ENCODE assay signal across 11 mouse cellular contexts in the genomic region with DNA sequence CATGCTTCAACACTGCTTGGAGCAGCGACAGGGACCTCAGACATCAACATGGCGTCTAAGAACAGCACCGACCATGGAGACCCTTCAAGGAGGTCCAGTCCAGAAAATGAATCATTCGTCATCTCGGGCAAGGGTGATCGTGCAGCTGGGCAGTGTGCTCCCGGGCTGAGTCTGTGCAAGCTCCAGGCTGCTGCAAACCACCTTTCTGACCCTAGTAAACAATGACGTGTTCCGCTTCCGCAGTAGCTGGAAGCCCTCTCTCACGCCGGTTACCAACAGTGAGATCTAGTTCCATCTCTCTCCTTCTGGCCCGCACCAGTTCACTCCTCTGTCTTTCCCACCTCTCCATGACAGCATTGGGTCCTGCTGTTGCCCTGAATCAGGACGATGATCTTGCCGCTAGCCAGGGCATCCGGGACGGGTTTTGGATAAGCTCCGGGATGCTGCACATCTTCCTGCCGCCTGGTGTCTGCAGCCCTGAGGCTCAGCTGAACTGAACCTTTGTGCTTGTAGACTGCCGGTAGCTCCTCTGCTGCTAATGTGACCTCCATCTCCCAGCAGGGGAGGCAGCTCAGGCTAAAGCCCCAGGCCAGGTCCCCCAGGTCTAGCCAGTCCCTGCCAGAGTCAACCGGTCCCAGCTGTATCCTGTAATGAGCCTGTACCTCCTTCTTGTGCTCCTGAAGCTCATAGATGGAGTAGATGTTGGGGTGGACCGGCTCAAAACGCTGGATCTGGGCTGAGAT. TPM values are rescaled to one million over a fixed set of nuclear protein-coding genes. Genes with fewer than 3 reads are reported as not detected.
DNase-seq lines count a peak whose midpoint lies in the region; ATAC-seq and TF ChIP-seq lines count a peak whose summit lies in the region.
"Had no signal": no experiment of that assay in that cellular context is flagged by ENCODE, and none has a peak within 500 bp of the region (broad histone marks: within the 10 kb centered on the region; RNA-seq: fewer than 3 reads in every experiment).

No protein-coding gene starts in this region.

- no peaks in the 10 kb centered on the region for H3K9me3 ChIP-seq in heart, embryonic 11.5 days (replicated peaks; ENCODE audit: control insufficient read depth, low read length)
- no peaks in the 10 kb centered on the region for H3K9me3 ChIP-seq in lung, embryonic 15.5 days
- H3K9me3 ChIP-seq in embryonic facial prominence, embryonic 11.5 days (replicated peaks; ENCODE audit: control insufficient read depth, low read length), result no peaks in the 10 kb centered on the region
- no peaks in the 10 kb centered on the region for H3K9me3 ChIP-seq in liver, postnatal 0 days (ENCODE audit: low read length)

- H3K4me3 ChIP-seq in heart, embryonic 11.5 days (ENCODE audit: low read depth, low read length), result 0 out of 2 replicates have a peak overlapping the region, but pooled peaks have one; percentile 22
- no peak overlapping the region for H3K4me3 ChIP-seq in heart, adult 2 months
- H3K4me3 ChIP-seq in lung, embryonic 15.5 days, result peak overlapping the region; percentile 25
- H3K4me3 ChIP-seq in embryonic facial prominence, embryonic 11.5 days (ENCODE audit: low read depth, low read length), result no peak overlapping the region; the same call in 1 of the 2 replicates
- no peak overlapping the region for H3K4me3 ChIP-seq in liver, postnatal 0 days (ENCODE audit: low read depth, low read length)

- DNase-seq in heart, adult 2 months, result no peak
- no peak for DNase-seq in lung, postnatal 25 days (ENCODE audit: low spot score)
- no peak for DNase-seq in embryonic facial prominence, embryonic 11.5 days (ENCODE audit: low spot score)
- no peak for DNase-seq in liver, postnatal 0 days
- no peak for DNase-seq in thymus, adult 18-20 months
- DNase-seq in c-Kit-positive CD71-positive TER-119-positive erythroid progenitor cells, embryonic 14.5 days (ENCODE audit: low spot score), result no peak
- DNase-seq: cerebellum, adult 11-12 months; thymus, adult 2 months had no signal

- no peaks in the 10 kb centered on the region for H3K27me3 ChIP-seq in heart, embryonic 11.5 days (ENCODE audit: control insufficient read depth, insufficient read depth, low read length)
- H3K27me3 ChIP-seq in heart, adult 2 months (ENCODE audit: control insufficient read depth, insufficient read depth, low read length), result no peaks in the 10 kb centered on the region
- H3K27me3 ChIP-seq in lung, embryonic 15.5 days, result no peaks in the 10 kb centered on the region
- no peaks in the 10 kb centered on the region for H3K27me3 ChIP-seq in embryonic facial prominence, embryonic 11.5 days (ENCODE audit: control insufficient read depth, insufficient read depth, low read length)
- H3K27me3 ChIP-seq in liver, postnatal 0 days (ENCODE audit: insufficient read depth, low read length), result no peaks in the 10 kb centered on the region

- WGBS in heart, embryonic 11.5 days (ENCODE audit: insufficient replicate concordance), result 60% methylated on average over 23 of the region's 23 CpGs
- 74% methylated on average over 23 of the region's 23 CpGs for WGBS in heart, adult 2 months
- 47% methylated on average over 23 of the region's 23 CpGs for WGBS in lung, embryonic 15.5 days
- WGBS in embryonic facial prominence, embryonic 11.5 days, result 56% methylated on average over 23 of the region's 23 CpGs
- 75% methylated on average over 23 of the region's 23 CpGs for WGBS in liver, postnatal 0 days (ENCODE audit: insufficient replicate concordance)

- 0 out of 2 replicates have a peak overlapping the region, but pooled peaks have one; percentile 1 for H3K9ac ChIP-seq in heart, embryonic 11.5 days (ENCODE audit: low read depth, low read length)
- no peak overlapping the region for H3K9ac ChIP-seq in heart, adult 2 months (ENCODE audit: low read depth, low read length)
- H3K9ac ChIP-seq in lung, embryonic 15.5 days, result 0 out of 2 replicates have a peak overlapping the region, but pooled peaks have one; percentile 5
- peak overlapping the region; percentile 5; the same call in 1 of the 2 replicates for H3K9ac ChIP-seq in embryonic facial prominence, embryonic 11.5 days (replicated peaks; ENCODE audit: low read length)
- H3K9ac ChIP-seq in liver, postnatal 0 days (replicated peaks), result no peak overlapping the region

- no peak overlapping the region for H3K27ac ChIP-seq in heart, embryonic 11.5 days (ENCODE audit: low read depth, low read length)
- no peak overlapping the region for H3K27ac ChIP-seq in heart, adult 2 months
- no peak overlapping the region for H3K27ac ChIP-seq in lung, embryonic 15.5 days
- no peak overlapping the region for H3K27ac ChIP-seq in embryonic facial prominence, embryonic 11.5 days (replicated peaks; ENCODE audit: low read depth, low read length)
- H3K27ac ChIP-seq in liver, postnatal 0 days (ENCODE audit: low read depth), result no peak overlapping the region

- no peak for TF ChIP-seq POLR2A in heart, adult 2 months (IDR thresholded peaks at IDR 0.05; ENCODE audit: insufficient read depth, low read depth, low read length)

- H3K4me2 ChIP-seq in heart, embryonic 11.5 days, result peak overlapping the region; percentile 31
- peak overlapping the region; percentile 44 for H3K4me2 ChIP-seq in lung, embryonic 15.5 days
- no peak overlapping the region for H3K4me2 ChIP-seq in embryonic facial prominence, embryonic 11.5 days (ENCODE audit: low read depth, low read length)
- 0 out of 2 replicates have a peak overlapping the region, but pooled peaks have one; percentile 46 for H3K4me2 ChIP-seq in liver, postnatal 0 days (ENCODE audit: low read depth, low read length)

- TF ChIP-seq CTCF in heart, adult 2 months (IDR thresholded peaks at IDR 0.05), result no peak
- TF ChIP-seq CTCF in liver, postnatal 0 days (IDR thresholded peaks at IDR 0.05; ENCODE audit: low read depth), result no peak

- ATAC-seq in heart, embryonic 11.5 days (replicated peaks; ENCODE audit: insufficient number of reproducible peaks, low FRiP score, low TSS enrichment), result no peak
- ATAC-seq in lung, embryonic 15.5 days (ENCODE audit: borderline replicate concordance, extremely low read depth, low FRiP score, low TSS enrichment), result no peak
- ATAC-seq in embryonic facial prominence, embryonic 11.5 days (replicated peaks; ENCODE audit: insufficient number of reproducible peaks, low FRiP score, low TSS enrichment, low read depth), result no peak
- ATAC-seq in liver, postnatal 0 days, result peak; percentile 33; the same call in 1 of the 2 replicates

- no peaks in the 10 kb centered on the region for H3K36me3 ChIP-seq in heart, embryonic 11.5 days (ENCODE audit: control insufficient read depth, insufficient read depth, low read length)
- no peaks in the 10 kb centered on the region for H3K36me3 ChIP-seq in heart, adult 2 months (ENCODE audit: control insufficient read depth, insufficient read depth, low read length)
- no peaks in the 10 kb centered on the region for H3K36me3 ChIP-seq in lung, embryonic 15.5 days
- no peaks in the 10 kb centered on the region for H3K36me3 ChIP-seq in embryonic facial prominence, embryonic 11.5 days (replicated peaks; ENCODE audit: control insufficient read depth, insufficient read depth, low read depth, low read length)
- H3K36me3 ChIP-seq in liver, postnatal 0 days (replicated peaks; ENCODE audit: insufficient read depth, low read length), result no peaks in the 10 kb centered on the region

- no peak for TF ChIP-seq EP300 in heart, adult 2 months (IDR thresholded peaks at IDR 0.05; ENCODE audit: insufficient read depth, low read depth, low read length)
- no peak for TF ChIP-seq EP300 in liver, postnatal 0 days (IDR thresholded peaks at IDR 0.05; ENCODE audit: low read depth)

- 0 out of 2 replicates have a peak, but pooled peaks cover under 1% of the 10 kb centered on the region for H3K4me1 ChIP-seq in heart, embryonic 11.5 days (ENCODE audit: control insufficient read depth, insufficient read depth, low read length)
- no peaks in the 10 kb centered on the region for H3K4me1 ChIP-seq in heart, adult 2 months (ENCODE audit: control insufficient read depth, insufficient read depth, low read length)
- H3K4me1 ChIP-seq in lung, embryonic 15.5 days, result peaks cover 14% of the 10 kb centered on the region; the same call in 1 of the 2 replicates
- H3K4me1 ChIP-seq in embryonic facial prominence, embryonic 11.5 days (ENCODE audit: control insufficient read depth, insufficient read depth, low read length), result no peaks in the 10 kb centered on the region
- no peaks in the 10 kb centered on the region for H3K4me1 ChIP-seq in liver, postnatal 0 days (ENCODE audit: insufficient read depth)

- intact Hi-C loops in heart, adult 2 months (cut with DNase I), result no loop called here

- H3K79me2 ChIP-seq in heart, adult 2 months (replicated peaks; ENCODE audit: control insufficient read depth, insufficient read depth, low read length), result no peaks in the 10 kb centered on the region

RNA-seq across cellular contexts. Expression of a gene that starts 12.8 kb away (rescaled TPM):
- 7.5 and 10.9 TPM in 2 replicates for polyA plus RNA-seq in heart, embryonic 11.5 days (2014; fragmentation: Nextera tagmentation; extraction: Ambion mirVana)
- total RNA-seq in heart, adult 2 months (2021), result 10 to 100 TPM; 11.1 to 11.2 TPM
- polyA plus RNA-seq in heart, adult 2 months (2012; rRNA removed), result 6.0 and 8.9 TPM in 2 replicates
- 16.4 and 17.0 TPM in 2 replicates for polyA plus RNA-seq in lung, embryonic 15.5 days (2015; fragmentation: Nextera tagmentation; extraction: Ambion mirVana)
- 16.1 and 16.5 TPM in 2 replicates for polyA plus RNA-seq in embryonic facial prominence, embryonic 11.5 days (2014; fragmentation: Nextera tagmentation; extraction: Ambion mirVana)
- polyA plus RNA-seq in liver, postnatal 0 days (2015; fragmentation: Nextera tagmentation; extraction: Ambion mirVana), result 6.9 and 7.3 TPM in 2 replicates

RNA-seq across cellular contexts. Expression of a gene that starts 41.3 kb away (rescaled TPM):
- 87.0 and 93.6 TPM in 2 replicates for polyA plus RNA-seq in heart, embryonic 11.5 days (2014; fragmentation: Nextera tagmentation; extraction: Ambion mirVana)
- total RNA-seq in heart, adult 2 months (2021), result 10 to 100 TPM; 38.8 to 41.1 TPM
- 33.2 and 50.8 TPM in 2 replicates for polyA plus RNA-seq in heart, adult 2 months (2012; rRNA removed)
- polyA plus RNA-seq in lung, embryonic 15.5 days (2015; fragmentation: Nextera tagmentation; extraction: Ambion mirVana), result 87.3 and 88.3 TPM in 2 replicates
- 137 and 145 TPM in 2 replicates for polyA plus RNA-seq in embryonic facial prominence, embryonic 11.5 days (2014; fragmentation: Nextera tagmentation; extraction: Ambion mirVana)
- polyA plus RNA-seq in liver, postnatal 0 days (2015; fragmentation: Nextera tagmentation; extraction: Ambion mirVana), result 19.7 and 23.6 TPM in 2 replicates

RNA-seq across cellular contexts. Expression of a gene that starts 43.7 kb away (rescaled TPM):
- polyA plus RNA-seq in heart, embryonic 11.5 days (2014; fragmentation: Nextera tagmentation; extraction: Ambion mirVana), result not detected in 2 replicates
- total RNA-seq in heart, adult 2 months (2021), result not detected
- polyA plus RNA-seq in heart, adult 2 months (2012; rRNA removed), result not detected in 2 replicates
- polyA plus RNA-seq in lung, embryonic 15.5 days (2015; fragmentation: Nextera tagmentation; extraction: Ambion mirVana), result 1.3 and 2.1 TPM in 2 replicates
- not detected in 2 replicates for polyA plus RNA-seq in embryonic facial prominence, embryonic 11.5 days (2014; fragmentation: Nextera tagmentation; extraction: Ambion mirVana)
- polyA plus RNA-seq in liver, postnatal 0 days (2015; fragmentation: Nextera tagmentation; extraction: Ambion mirVana), result 0.92 and 1.5 TPM in 2 replicates
- total RNA-seq: granulocyte monocyte progenitor cell, adult 5-6 weeks had no signal

RNA-seq across cellular contexts. Expression of a gene that starts 52.5 kb away (rescaled TPM):
- 66.9 and 71.9 TPM in 2 replicates for polyA plus RNA-seq in heart, embryonic 11.5 days (2014; fragmentation: Nextera tagmentation; extraction: Ambion mirVana)
- 10 to 100 TPM; 19.4 to 27.3 TPM for total RNA-seq in heart, adult 2 months (2021)
- 19.7 and 27.9 TPM in 2 replicates for polyA plus RNA-seq in heart, adult 2 months (2012; rRNA removed)
- polyA plus RNA-seq in lung, embryonic 15.5 days (2015; fragmentation: Nextera tagmentation; extraction: Ambion mirVana), result 79.9 and 81.0 TPM in 2 replicates
- polyA plus RNA-seq in embryonic facial prominence, embryonic 11.5 days (2014; fragmentation: Nextera tagmentation; extraction: Ambion mirVana), result 113 and 114 TPM in 2 replicates
- 31.2 and 31.4 TPM in 2 replicates for polyA plus RNA-seq in liver, postnatal 0 days (2015; fragmentation: Nextera tagmentation; extraction: Ambion mirVana)

RNA-seq across cellular contexts. Expression of a gene that starts 52.7 kb away (rescaled TPM):
- polyA plus RNA-seq in heart, embryonic 11.5 days (2014; fragmentation: Nextera tagmentation; extraction: Ambion mirVana), result 31.5 and 31.9 TPM in 2 replicates
- 10 to 100 TPM; 17.9 to 18.7 TPM for total RNA-seq in heart, adult 2 months (2021)
- polyA plus RNA-seq in heart, adult 2 months (2012; rRNA removed), result 17.2 and 26.5 TPM in 2 replicates
- 36.1 and 40.1 TPM in 2 replicates for polyA plus RNA-seq in lung, embryonic 15.5 days (2015; fragmentation: Nextera tagmentation; extraction: Ambion mirVana)
- 42.0 and 44.9 TPM in 2 replicates for polyA plus RNA-seq in embryonic facial prominence, embryonic 11.5 days (2014; fragmentation: Nextera tagmentation; extraction: Ambion mirVana)
- 15.6 and 16.8 TPM in 2 replicates for polyA plus RNA-seq in liver, postnatal 0 days (2015; fragmentation: Nextera tagmentation; extraction: Ambion mirVana)

Comparison
In these comparisons a context has a peak if more than half of its experiments do, and no peak if none do; other contexts are left out.
1. H3K4me3 ChIP-seq: peak in heart, embryonic 11.5 days (single experiment) and lung, embryonic 15.5 days (single experiment); none in heart, adult 2 months (single experiment), embryonic facial prominence, embryonic 11.5 days (single experiment) and liver, postnatal 0 days (single experiment).
2. H3K9ac ChIP-seq: peak in heart, embryonic 11.5 days (single experiment), lung, embryonic 15.5 days (single experiment) and embryonic facial prominence, embryonic 11.5 days (single experiment); none in heart, adult 2 months (single experiment) and liver, postnatal 0 days (single experiment).